ENCODE assay signal across 28 mouse cellular contexts in the genomic region with DNA sequence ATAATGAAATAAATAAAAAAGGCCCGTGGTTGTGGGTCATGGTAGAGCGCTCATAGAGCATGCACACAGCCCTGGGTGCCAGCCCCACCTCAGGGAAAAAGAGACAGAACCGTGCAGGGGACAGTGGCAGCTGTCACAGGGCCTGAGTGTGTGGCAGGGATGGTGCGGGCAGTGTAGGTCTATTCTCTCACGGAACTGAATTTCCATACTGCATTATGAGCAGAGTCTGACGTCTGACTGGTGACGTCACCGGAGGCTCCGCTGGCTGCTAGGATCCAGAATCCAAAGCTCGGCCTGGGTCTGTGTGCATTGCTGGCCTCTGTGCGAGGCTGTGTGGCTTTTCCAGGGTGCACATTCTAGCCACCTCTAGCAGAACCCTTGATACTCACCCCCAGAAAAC. TPM values are rescaled to one million over a fixed set of nuclear protein-coding genes. Genes with fewer than 3 reads are reported as not detected.
DNase-seq lines count a peak whose midpoint lies in the region; ATAC-seq and TF ChIP-seq lines count a peak whose summit lies in the region.
"Had no signal": no experiment of that assay in that cellular context is flagged by ENCODE, and none has a peak within 500 bp of the region (broad histone marks: within the 10 kb centered on the region; RNA-seq: fewer than 3 reads in every experiment).

No protein-coding gene starts in this region.

- no peaks in the 10 kb centered on the region for H3K27me3 ChIP-seq in forebrain, embryonic 13.5 days
- H3K27me3 ChIP-seq in forebrain, embryonic 14.5 days (replicated peaks; ENCODE audit: control insufficient read depth, insufficient read depth, low read length), result no peaks in the 10 kb centered on the region
- no peaks in the 10 kb centered on the region for H3K27me3 ChIP-seq in midbrain, embryonic 12.5 days
- H3K27me3 ChIP-seq in midbrain, embryonic 13.5 days, result no peaks in the 10 kb centered on the region
- no peaks in the 10 kb centered on the region for H3K27me3 ChIP-seq in CH12.LX (replicated peaks)
- H3K27me3 ChIP-seq: embryonic facial prominence, embryonic 13.5 days; embryonic facial prominence, embryonic 15.5 days; forebrain, embryonic 15.5 days; Patski had no signal

- peaks cover 35% of the 10 kb centered on the region for H3K36me3 ChIP-seq in forebrain, embryonic 13.5 days (ENCODE audit: poor library complexity, severe bottlenecking)
- peaks cover 29% of the 10 kb centered on the region for H3K36me3 ChIP-seq in forebrain, embryonic 14.5 days (ENCODE audit: control insufficient read depth, insufficient read depth, low read length)
- H3K36me3 ChIP-seq in midbrain, embryonic 12.5 days, result peaks cover 16% of the 10 kb centered on the region
- peaks cover 27% of the 10 kb centered on the region for H3K36me3 ChIP-seq in midbrain, embryonic 13.5 days
- peaks cover 2 to 28% of the 10 kb centered on the region in 2 experiments for H3K36me3 ChIP-seq in CH12.LX (replicated peaks in 1 of 2; ENCODE audit: control insufficient read depth in 1 of 2, insufficient read depth in 1 of 2, low read length in 1 of 2)
- H3K36me3 ChIP-seq: forebrain, embryonic 15.5 days had no signal

- H3K9me3 ChIP-seq in forebrain, embryonic 13.5 days (replicated peaks), result no peaks in the 10 kb centered on the region
- no peaks in the 10 kb centered on the region for H3K9me3 ChIP-seq in forebrain, embryonic 14.5 days (replicated peaks; ENCODE audit: control insufficient read depth, low read length)
- H3K9me3 ChIP-seq in midbrain, embryonic 12.5 days, result no peaks in the 10 kb centered on the region
- H3K9me3 ChIP-seq in midbrain, embryonic 13.5 days, result no peaks in the 10 kb centered on the region
- no peaks in the 10 kb centered on the region for H3K9me3 ChIP-seq in CH12.LX (replicated peaks; ENCODE audit: low read length)
- H3K9me3 ChIP-seq: embryonic facial prominence, embryonic 13.5 days; embryonic facial prominence, embryonic 15.5 days; forebrain, embryonic 10.5 days; forebrain, embryonic 15.5 days; G1E had no signal

- H3K4me1 ChIP-seq in forebrain, embryonic 13.5 days, result peaks cover 15% of the 10 kb centered on the region
- H3K4me1 ChIP-seq in forebrain, embryonic 14.5 days (ENCODE audit: control insufficient read depth, insufficient read depth, low read length), result peaks cover 8% of the 10 kb centered on the region; the same call in 1 of the 2 replicates
- H3K4me1 ChIP-seq in midbrain, embryonic 12.5 days, result peaks cover 17% of the 10 kb centered on the region
- H3K4me1 ChIP-seq in midbrain, embryonic 13.5 days (replicated peaks), result peaks cover 34% of the 10 kb centered on the region
- H3K4me1 ChIP-seq in CH12.LX (ENCODE audit: control insufficient read depth in 1 of 2, insufficient read depth in 2 of 2), result peaks cover 16 to 64% of the 10 kb centered on the region in 2 experiments

- H3K4me2 ChIP-seq in forebrain, embryonic 13.5 days, result no peak overlapping the region
- H3K4me2 ChIP-seq in forebrain, embryonic 14.5 days (ENCODE audit: low read length), result no peak overlapping the region
- H3K4me2 ChIP-seq in midbrain, embryonic 12.5 days (replicated peaks), result no peak overlapping the region
- H3K4me2 ChIP-seq in midbrain, embryonic 13.5 days (replicated peaks), result no peak overlapping the region
- no peak overlapping the region for H3K4me2 ChIP-seq in CH12.LX (ENCODE audit: insufficient read depth, low read depth, poor library complexity, severe bottlenecking)
- H3K4me2 ChIP-seq: embryonic facial prominence, embryonic 13.5 days; embryonic facial prominence, embryonic 15.5 days; forebrain, embryonic 15.5 days had no signal

- dilution Hi-C loops in CH12.LX (cut with MboI; ENCODE audit: extremely low pct_ligation_motif_present, extremely low pct_unique_long_range_greater_than_20kb, low sequenced_read_pairs), result no loop called here

- no peak for DNase-seq in forebrain, embryonic 14.5 days (ENCODE audit: low spot score)
- DNase-seq in CH12.LX (ENCODE audit: extremely low read depth), result peak; percentile 56
- no peak for DNase-seq in adrenal gland, adult 2 months
- DNase-seq: adrenal gland, postnatal 10 days; adrenal gland, postnatal 25 days; cerebellum, adult 11 months; cerebellum, adult 18-20 months; cerebellum, adult 8-10 months; cerebellum, adult 9-11 months; cerebellum, postnatal 14 days; cerebellum, postnatal 36 days; embryo, embryonic 11 days had no signal

- WGBS in forebrain, embryonic 13.5 days, result 88% methylated on average over 11 of the region's 11 CpGs
- 85% methylated on average over 11 of the region's 11 CpGs for WGBS in forebrain, embryonic 14.5 days
- WGBS in midbrain, embryonic 12.5 days, result 82% methylated on average over 11 of the region's 11 CpGs
- WGBS in midbrain, embryonic 13.5 days, result 82% methylated on average over 11 of the region's 11 CpGs

- H3K27ac ChIP-seq in forebrain, embryonic 13.5 days, result no peak overlapping the region
- H3K27ac ChIP-seq in forebrain, embryonic 14.5 days (ENCODE audit: low read depth, low read length), result no peak overlapping the region
- no peak overlapping the region for H3K27ac ChIP-seq in midbrain, embryonic 12.5 days (replicated peaks)
- no peak overlapping the region for H3K27ac ChIP-seq in midbrain, embryonic 13.5 days
- no peak overlapping the region for H3K27ac ChIP-seq in CH12.LX (ENCODE audit: insufficient read depth, low read depth)
- H3K27ac ChIP-seq: embryonic facial prominence, embryonic 13.5 days; embryonic facial prominence, embryonic 15.5 days; forebrain, embryonic 10.5 days; forebrain, embryonic 15.5 days had no signal

- 0 out of 2 replicates have a peak overlapping the region, but pooled peaks have one; percentile 13 for H3K9ac ChIP-seq in forebrain, embryonic 13.5 days
- H3K9ac ChIP-seq in forebrain, embryonic 14.5 days (ENCODE audit: low read length), result no peak overlapping the region
- H3K9ac ChIP-seq in midbrain, embryonic 12.5 days (replicated peaks), result 0 out of 2 replicates have a peak overlapping the region, but pooled peaks have one; percentile 11
- H3K9ac ChIP-seq in midbrain, embryonic 13.5 days (replicated peaks), result no peak overlapping the region
- no peak overlapping the region for H3K9ac ChIP-seq in CH12.LX (ENCODE audit: insufficient read depth, low read depth)
- H3K9ac ChIP-seq: embryonic facial prominence, embryonic 13.5 days; embryonic facial prominence, embryonic 15.5 days; forebrain, embryonic 15.5 days had no signal

- H3K4me3 ChIP-seq in forebrain, embryonic 13.5 days, result no peak overlapping the region
- no peak overlapping the region for H3K4me3 ChIP-seq in forebrain, embryonic 14.5 days (ENCODE audit: low read depth, low read length)
- no peak overlapping the region for H3K4me3 ChIP-seq in midbrain, embryonic 12.5 days
- no peak overlapping the region for H3K4me3 ChIP-seq in midbrain, embryonic 13.5 days (replicated peaks)
- no peak overlapping the region for H3K4me3 ChIP-seq in CH12.LX (replicated peaks in 1 of 3; ENCODE audit: low read depth in 2 of 3, low read length in 2 of 3, poor library complexity in 1 of 3)
- H3K4me3 ChIP-seq: embryonic facial prominence, embryonic 13.5 days; embryonic facial prominence, embryonic 15.5 days; erythroblast, embryonic 14.5 days; forebrain, embryonic 10.5 days; forebrain, embryonic 15.5 days had no signal

- in situ Hi-C loops in CH12.LX (cut with MboI; ENCODE audit: low pct_ligation_motif_present, low pct_unique_long_range_greater_than_20kb, low sequenced_read_pairs), result no loop called here

- no peak for TF ChIP-seq RAD21 in CH12.LX (IDR thresholded peaks at IDR 0.05; ENCODE audit: low read depth, low read length)

- no peak for TF ChIP-seq CTCF in CH12.LX (conservative IDR thresholded peaks at IDR 0.05 in 1 of 2, IDR thresholded peaks at IDR 0.05 in 1 of 2; ENCODE audit: low read depth in 2 of 2, low read length in 2 of 2)

- peaks cover 10% of the 10 kb centered on the region; the same call in 1 of the 2 replicates for H3K79me2 ChIP-seq in CH12.LX (replicated peaks; ENCODE audit: control insufficient read depth, extremely low read depth, insufficient read depth, poor library complexity, severe bottlenecking)

- no peak for TF ChIP-seq EP300 in CH12.LX (IDR thresholded peaks at IDR 0.05; ENCODE audit: low read length)

- ATAC-seq in forebrain, embryonic 13.5 days, result no peak
- no peak for ATAC-seq in forebrain, embryonic 14.5 days
- no peak for ATAC-seq in midbrain, embryonic 12.5 days (ENCODE audit: low FRiP score, low read depth)
- no peak for ATAC-seq in midbrain, embryonic 13.5 days
- ATAC-seq: activated CD4-positive, CD25-positive, alpha-beta regulatory T cell, adult 4 months; forebrain, embryonic 15.5 days; Patski had no signal

- no peak for TF ChIP-seq POLR2A in CH12.LX (IDR thresholded peaks at IDR 0.05; ENCODE audit: low read depth, low read length)

RNA-seq across cellular contexts. Expression of a gene that starts 3.8 kb away (rescaled TPM):
- 6.1 and 7.2 TPM in 2 replicates for polyA plus RNA-seq in forebrain, embryonic 13.5 days (2015; fragmentation: Nextera tagmentation; extraction: Ambion mirVana)
- polyA plus RNA-seq in forebrain, embryonic 14.5 days (2014; fragmentation: Nextera tagmentation; extraction: Ambion mirVana), result 3.6 and 3.9 TPM in 2 replicates
- 6.1 and 7.6 TPM in 2 replicates for polyA plus RNA-seq in midbrain, embryonic 12.5 days (2016; fragmentation: Nextera tagmentation; extraction: Ambion mirVana)
- 7.5 and 8.3 TPM in 2 replicates for polyA plus RNA-seq in midbrain, embryonic 13.5 days (2015; fragmentation: Nextera tagmentation; extraction: Ambion mirVana)
- total RNA-seq in CH12.LX (2012; rRNA removed) (12.3 and 13.7 TPM in 2 replicates), CH12.LX (2014; rRNA removed) (12.4 and 12.7 TPM in 2 replicates)
- polyA plus RNA-seq in CH12.LX (2012; ENCODE audit: insufficient read length, low read depth), result 22.0 and 28.2 TPM in 2 replicates
- total RNA-seq in adrenal gland, adult 2 months (2021), result 10 to 100 TPM; 47.8 to 73.2 TPM
- 63.1 and 63.4 TPM in 2 replicates for polyA plus RNA-seq in adrenal gland, adult 2 months (2012; rRNA removed)

RNA-seq across cellular contexts. Expression of a gene that starts 24.5 kb away (rescaled TPM):
- polyA plus RNA-seq in forebrain, embryonic 13.5 days (2015; fragmentation: Nextera tagmentation; extraction: Ambion mirVana), result 0.21 and 2.8 TPM in 2 replicates
- 2.5 TPM in 1 of 2 replicates, not detected in the other for polyA plus RNA-seq in forebrain, embryonic 14.5 days (2014; fragmentation: Nextera tagmentation; extraction: Ambion mirVana)
- not detected in 2 replicates for polyA plus RNA-seq in midbrain, embryonic 12.5 days (2016; fragmentation: Nextera tagmentation; extraction: Ambion mirVana)
- polyA plus RNA-seq in midbrain, embryonic 13.5 days (2015; fragmentation: Nextera tagmentation; extraction: Ambion mirVana), result 0.48 TPM in 1 of 2 replicates, not detected in the other
- 3.4 and 7.6 TPM in 2 replicates for total RNA-seq in CH12.LX (2012; rRNA removed)
- 11.0 and 14.0 TPM in 2 replicates for total RNA-seq in CH12.LX (2014; rRNA removed)
- 0.16 and 7.0 TPM in 2 replicates for polyA plus RNA-seq in CH12.LX (2012; ENCODE audit: insufficient read length, low read depth)
- total RNA-seq in adrenal gland, adult 2 months (2021), result not detected
- 4.3 and 6.8 TPM in 2 replicates for polyA plus RNA-seq in adrenal gland, adult 2 months (2012; rRNA removed)
- total RNA-seq: adrenal gland, adult 18-20 months; adrenal gland, postnatal 25 days; adrenal gland, postnatal 4 days had no signal
- polyA plus RNA-seq: activated CD4-positive, CD25-positive, alpha-beta regulatory T cell, adult 4 months; embryonic facial prominence, embryonic 13.5 days; embryonic facial prominence, embryonic 15.5 days; forebrain, embryonic 15.5 days had no signal

RNA-seq across cellular contexts. Expression of a gene that starts 37.3 kb away (rescaled TPM):
- polyA plus RNA-seq in forebrain, embryonic 13.5 days (2015; fragmentation: Nextera tagmentation; extraction: Ambion mirVana), result 0.08 and 0.13 TPM in 2 replicates
- polyA plus RNA-seq in forebrain, embryonic 14.5 days (2014; fragmentation: Nextera tagmentation; extraction: Ambion mirVana), result 0.07 TPM in 1 of 2 replicates, not detected in the other
- polyA plus RNA-seq in midbrain, embryonic 12.5 days (2016; fragmentation: Nextera tagmentation; extraction: Ambion mirVana), result 0.06 TPM in 1 of 2 replicates, not detected in the other
- polyA plus RNA-seq in midbrain, embryonic 13.5 days (2015; fragmentation: Nextera tagmentation; extraction: Ambion mirVana), result 0.17 and 0.19 TPM in 2 replicates
- total RNA-seq in CH12.LX (2012; rRNA removed) (0.63 and 0.64 TPM in 2 replicates), CH12.LX (2014; rRNA removed) (0.23 and 0.41 TPM in 2 replicates)
- 1.2 and 1.7 TPM in 2 replicates for polyA plus RNA-seq in CH12.LX (2012; ENCODE audit: insufficient read length, low read depth)
- total RNA-seq in adrenal gland, adult 2 months (2021), result 10 to 100 TPM in 1 of 2 experiments, 1 to 10 TPM in 1; 9.2 to 14.2 TPM
- polyA plus RNA-seq in adrenal gland, adult 2 months (2012; rRNA removed), result 4.3 and 5.7 TPM in 2 replicates
- polyA plus RNA-seq: activated CD4-positive, CD25-positive, alpha-beta regulatory T cell, adult 4 months; embryonic facial prominence, embryonic 11.5 days; embryonic facial prominence, embryonic 13.5 days; erythroblast, embryonic 14.5 days; forebrain, embryonic 10.5 days; G1E had no signal

RNA-seq across cellular contexts. Expression of a gene that starts 42.5 kb away (rescaled TPM):
- polyA plus RNA-seq in forebrain, embryonic 13.5 days (2015; fragmentation: Nextera tagmentation; extraction: Ambion mirVana), result 0.17 TPM in 1 of 2 replicates, not detected in the other
- polyA plus RNA-seq in forebrain, embryonic 14.5 days (2014; fragmentation: Nextera tagmentation; extraction: Ambion mirVana), result 0.12 TPM in 1 of 2 replicates, not detected in the other
- polyA plus RNA-seq in midbrain, embryonic 12.5 days (2016; fragmentation: Nextera tagmentation; extraction: Ambion mirVana), result 0.26 and 0.41 TPM in 2 replicates
- 0.10 and 0.27 TPM in 2 replicates for polyA plus RNA-seq in midbrain, embryonic 13.5 days (2015; fragmentation: Nextera tagmentation; extraction: Ambion mirVana)
- 3.8 and 5.2 TPM in 2 replicates for total RNA-seq in CH12.LX (2012; rRNA removed)
- 0.58 and 0.68 TPM in 2 replicates for total RNA-seq in CH12.LX (2014; rRNA removed)
- polyA plus RNA-seq in CH12.LX (2012; ENCODE audit: insufficient read length, low read depth), result 2.7 TPM in 2 replicates
- total RNA-seq in adrenal gland, adult 2 months (2021), result 1 to 10 TPM in 1 of 2 experiments, under 1 TPM in 1; 0.93 to 1.6 TPM
- polyA plus RNA-seq in adrenal gland, adult 2 months (2012; rRNA removed), result 2.8 TPM in 2 replicates
- polyA plus RNA-seq: C2C12, G1E had no signal

RNA-seq across cellular contexts. Expression of a gene that starts 55.0 kb away (rescaled TPM):
- 11.1 and 13.9 TPM in 2 replicates for polyA plus RNA-seq in forebrain, embryonic 13.5 days (2015; fragmentation: Nextera tagmentation; extraction: Ambion mirVana)
- polyA plus RNA-seq in forebrain, embryonic 14.5 days (2014; fragmentation: Nextera tagmentation; extraction: Ambion mirVana), result 15.1 and 19.7 TPM in 2 replicates
- 22.2 and 28.7 TPM in 2 replicates for polyA plus RNA-seq in midbrain, embryonic 12.5 days (2016; fragmentation: Nextera tagmentation; extraction: Ambion mirVana)
- polyA plus RNA-seq in midbrain, embryonic 13.5 days (2015; fragmentation: Nextera tagmentation; extraction: Ambion mirVana), result 24.0 and 24.7 TPM in 2 replicates
- total RNA-seq in CH12.LX (2012; rRNA removed), result 0.17 TPM in 2 replicates
- 0.07 and 0.09 TPM in 2 replicates for total RNA-seq in CH12.LX (2014; rRNA removed)
- polyA plus RNA-seq in CH12.LX (2012; ENCODE audit: insufficient read length, low read depth), result 0.97 and 1.2 TPM in 2 replicates
- total RNA-seq in adrenal gland, adult 2 months (2021), result 10 to 100 TPM in 1 of 2 experiments, 1 to 10 TPM in 1; 9.0 to 23.0 TPM
- 10.4 and 12.8 TPM in 2 replicates for polyA plus RNA-seq in adrenal gland, adult 2 months (2012; rRNA removed)
- total RNA-seq: common myeloid progenitor, adult 5-6 weeks had no signal
- polyA plus RNA-seq: G1E had no signal

Comparison
In these comparisons a context has a peak if more than half of its experiments do, and no peak if none do; other contexts are left out.
1. H3K9ac ChIP-seq: peak in forebrain, embryonic 13.5 days (single experiment) and midbrain, embryonic 12.5 days (single experiment); none in forebrain, embryonic 14.5 days (single experiment), midbrain, embryonic 13.5 days (single experiment) and CH12.LX (single experiment).